Mouse (Mus musculus) cerebellum, postnatal 25 days (tissue): Measurements from ENCODE around the gene Thoc7.
A peak's percentile ranks its signal among the peaks of the same experiment; 100 is the strongest.

Source experiments
- DNase-seq, 2 experiments: peaks; one replicate each; pipeline ENCODE4 v3.0.0; 2021; ENCODE audit warnings: mixed read lengths in 2 of 2

Thoc7 gene

DNA sequence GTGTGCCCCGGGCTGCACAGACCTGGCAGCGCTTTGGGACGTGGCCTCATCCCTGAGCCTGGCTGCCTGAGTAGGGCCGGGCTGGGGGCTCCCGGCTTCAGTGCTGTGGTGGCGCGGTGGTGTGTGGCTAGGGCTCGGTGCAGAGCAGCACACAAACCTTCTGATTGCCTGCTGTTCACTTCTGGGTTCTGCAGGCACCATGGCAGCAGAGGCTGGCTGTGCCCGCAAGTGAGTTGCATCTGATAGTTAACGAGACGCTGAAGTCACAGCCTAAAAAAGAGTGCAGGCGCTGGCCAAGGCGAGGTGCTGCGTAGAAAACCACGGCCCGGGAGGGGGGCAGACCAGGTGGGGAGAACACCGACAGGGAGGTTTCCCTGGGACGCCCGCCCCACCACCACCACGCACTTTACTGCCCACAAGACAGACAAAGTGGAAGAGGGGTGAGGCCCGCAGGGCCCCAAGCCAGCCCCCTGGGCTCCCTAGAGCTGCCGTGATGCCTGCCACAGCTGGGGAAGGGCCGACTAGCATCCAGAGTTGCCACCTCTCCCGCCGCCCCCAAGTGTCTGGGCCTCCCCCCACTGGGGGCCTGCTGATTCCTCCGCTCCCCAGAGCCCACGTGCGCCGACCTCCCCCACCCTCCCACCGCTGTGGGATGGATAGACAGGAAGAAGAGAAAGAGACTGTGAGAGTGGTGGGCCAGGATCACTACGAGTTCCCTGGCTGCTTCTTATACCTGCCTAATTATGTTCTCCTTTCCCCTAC lies 28.2 kb downstream of the Thoc7 start:
- DNase-seq = no peak

DNA sequence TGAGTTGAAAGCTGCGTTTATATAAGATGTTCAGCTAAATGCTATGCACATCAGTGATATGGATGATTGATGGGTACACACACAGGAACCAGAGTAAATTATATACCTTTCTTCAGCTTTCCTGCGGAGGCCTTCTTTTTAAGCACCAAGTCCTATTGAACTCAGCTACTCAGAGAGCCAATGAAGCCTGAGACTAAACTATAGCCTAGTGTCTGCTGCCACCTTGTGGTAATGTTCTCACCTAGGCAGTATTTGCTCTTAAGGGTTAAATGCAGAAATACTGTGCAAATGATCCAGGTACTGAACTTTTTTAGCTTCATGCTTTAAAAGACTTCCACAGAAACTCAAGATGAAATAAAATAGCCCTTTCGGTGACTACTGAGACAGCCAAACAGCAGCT lies 44.0 kb downstream of the Thoc7 start:
- DNase-seq = peak; percentile 41 to 77

DNA sequence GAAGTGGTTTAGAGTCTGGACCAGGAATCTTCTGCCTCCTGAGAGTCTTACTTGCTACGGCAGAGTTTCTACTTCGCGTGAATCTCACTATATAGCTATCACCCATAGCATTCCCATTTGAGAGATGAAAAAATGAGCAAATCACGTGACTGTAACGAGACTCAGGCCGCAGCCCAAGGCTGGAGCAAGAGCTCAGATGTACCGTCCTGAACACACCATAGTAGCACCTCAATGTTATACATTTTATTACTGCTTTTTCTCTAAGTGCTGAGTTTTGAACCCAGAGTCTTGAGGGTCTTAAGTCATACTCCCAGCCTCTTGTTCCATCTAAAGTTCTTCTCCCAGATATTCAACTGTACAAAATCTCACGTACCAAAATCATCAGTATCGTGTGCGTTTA lies 44.4 kb downstream of the Thoc7 start:
- no peak for DNase-seq

DNA sequence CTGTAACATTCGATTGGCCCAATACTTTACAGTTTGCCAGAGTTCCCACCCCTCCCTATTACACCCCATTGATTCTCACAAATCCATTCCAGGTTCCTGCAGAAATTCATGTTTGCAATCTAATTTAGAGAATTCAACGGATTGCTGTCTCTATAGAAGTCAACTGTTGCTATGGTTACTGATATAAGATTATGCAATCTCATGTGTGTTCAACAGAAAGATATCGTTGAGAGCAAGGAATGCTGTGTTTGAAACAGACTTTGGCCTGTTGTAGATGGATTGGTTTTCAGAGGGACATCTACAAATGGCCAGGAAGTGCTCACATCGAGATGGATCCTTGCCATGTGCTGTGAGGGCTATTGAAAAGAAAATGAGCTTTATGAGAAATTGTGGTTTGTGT lies 46.4 kb downstream of the Thoc7 start:
- DNase-seq = no peak

DNA sequence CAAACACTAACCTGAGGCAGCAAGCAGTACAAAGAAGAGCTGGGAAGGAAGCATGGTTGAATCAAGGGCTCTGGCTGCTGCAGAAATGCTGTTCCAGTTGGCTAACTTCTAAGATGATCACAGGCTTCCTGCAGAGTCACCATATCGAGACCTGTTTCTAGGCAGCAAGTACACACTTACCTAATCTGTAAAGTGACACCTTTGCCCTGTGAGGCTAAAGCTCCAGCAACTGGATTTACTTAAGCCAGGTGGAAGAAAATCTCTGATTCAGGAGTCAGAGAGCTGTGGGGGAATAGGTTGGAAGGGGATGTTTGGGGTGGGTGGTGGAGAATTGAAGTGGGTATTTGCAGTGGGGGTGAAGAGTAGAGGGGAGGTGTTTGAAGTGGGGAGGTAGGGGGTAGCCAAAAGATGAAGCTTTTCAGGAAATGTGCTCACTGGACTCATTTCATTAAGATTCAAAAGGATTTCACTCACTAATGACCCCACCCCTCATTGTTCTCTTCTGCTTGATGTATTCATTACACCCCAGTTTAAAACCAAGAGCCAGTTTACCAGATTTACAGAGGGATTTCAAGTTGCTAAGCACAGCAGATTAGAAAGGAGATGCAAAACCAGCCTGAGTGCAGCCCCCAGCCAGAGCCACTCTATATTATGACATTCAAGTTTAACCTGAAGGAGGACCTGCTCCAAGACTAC lies 47.1 kb downstream of the Thoc7 start, which contains the start of gene Gm281:
Gene Gm281, minus strand, starts transcription at position 92 of the 696 bp plus-strand sequence.
- DNase-seq = no peak

DNA sequence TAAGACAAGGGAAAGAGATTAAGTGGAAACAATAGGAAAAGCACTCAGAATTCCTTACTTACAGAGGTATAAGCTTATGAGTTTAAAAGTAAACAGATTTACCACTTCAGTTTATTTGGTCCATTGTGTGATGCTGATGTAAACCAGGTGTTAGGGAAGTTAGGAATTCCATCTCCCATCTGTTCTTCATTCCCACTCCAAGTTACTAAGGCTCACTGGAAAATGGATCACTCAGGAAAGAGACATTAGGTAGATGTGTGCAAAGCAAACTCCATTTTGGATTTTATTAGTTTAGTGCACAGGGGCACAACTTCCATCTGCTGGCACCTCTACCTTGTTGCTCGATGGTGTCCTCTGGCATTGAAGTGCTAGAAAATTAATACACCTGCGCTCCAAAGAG lies 51.5 kb downstream of the Thoc7 start:
- no peak for DNase-seq

DNA sequence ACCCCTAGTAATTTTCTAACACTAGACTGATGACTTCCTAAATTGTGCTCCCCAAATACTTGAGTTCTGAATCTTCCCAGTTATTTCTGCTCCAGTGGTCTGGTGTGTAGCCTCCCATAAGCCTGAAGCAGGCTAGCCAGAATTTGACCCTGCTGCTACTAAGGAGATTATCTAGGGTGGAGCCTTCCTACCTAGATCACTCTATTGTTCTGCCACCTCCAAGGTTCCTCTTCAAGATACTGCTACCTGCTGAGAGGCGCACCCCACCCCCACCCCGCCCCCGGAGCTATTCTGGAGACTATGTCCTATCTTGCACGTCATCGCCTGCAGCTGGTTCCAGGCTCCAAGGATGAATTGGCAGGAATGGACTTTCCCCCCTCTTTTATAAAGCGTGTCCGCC lies 54.5 kb downstream of the Thoc7 start:
- DNase-seq = no peak

DNA sequence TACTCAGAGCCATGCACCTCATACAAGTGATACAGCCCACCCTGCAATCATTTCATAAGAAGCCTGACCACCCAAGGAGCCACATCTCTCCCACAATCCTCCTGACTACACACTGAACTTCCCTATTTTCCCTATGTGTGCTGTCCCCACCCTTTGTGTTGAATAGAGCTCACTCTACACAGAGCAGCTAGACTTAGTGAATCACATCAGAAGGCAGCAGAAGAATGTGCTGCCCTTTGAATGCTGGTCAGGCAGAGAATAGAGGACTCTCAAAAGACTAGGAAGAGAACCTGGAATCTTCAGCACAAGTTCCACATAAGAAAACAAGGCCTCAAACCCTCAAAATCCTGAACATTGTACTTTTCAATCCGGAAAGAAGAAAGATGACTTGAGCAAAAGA lies 55.2 kb downstream of the Thoc7 start:
- no peak for DNase-seq

DNA sequence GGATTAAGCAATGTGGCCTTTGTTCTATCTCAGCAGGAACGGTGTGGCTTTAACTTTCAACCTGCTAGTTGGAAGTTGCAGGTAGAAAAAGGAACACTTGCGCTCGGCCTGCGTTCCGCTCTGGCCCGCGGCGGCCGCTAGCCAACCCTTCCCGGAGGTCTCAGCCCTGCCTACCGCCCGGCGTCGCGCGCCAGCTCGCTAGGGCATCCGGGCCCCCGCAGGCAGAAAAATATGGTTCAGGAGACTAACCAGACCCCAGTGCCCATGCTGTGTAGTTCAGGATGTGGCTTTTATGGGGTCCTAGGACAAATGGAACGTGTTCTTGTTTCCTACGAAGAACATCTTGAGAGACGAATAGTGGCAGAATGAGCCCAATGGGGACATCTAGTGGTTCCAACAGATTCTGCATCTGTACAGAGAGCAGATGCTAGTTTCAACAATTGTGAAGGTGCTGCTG lies 60.0 kb downstream of the Thoc7 start:
- peak; percentile 66 to 71 for DNase-seq
